Mouse (Mus musculus) cerebellum, postnatal 4 days (tissue): Measurements from ENCODE around the gene Add1.
"Not testable (repeated sequence)": the region's sequence is repeated elsewhere in the genome, so short reads cannot be mapped to it uniquely, and the experiment has no call there.

ENCODE experiments used
- DNase-seq, 2 experiments: peaks; one replicate each; pipeline ENCODE4 v3.0.0; 2022; ENCODE audit warnings: low spot score in 2 of 2, mixed read lengths in 1 of 2

The Add1 gene

GRCm38 (mm10) chr5:34550251-34550650 lies 23.2 kb upstream of the Add1 start:
- no peak for DNase-seq

GRCm38 (mm10) chr5:34551821-34552220 lies 21.6 kb upstream of the Add1 start:
- DNase-seq, result no peak

GRCm38 (mm10) chr5:34563854-34564253 lies 9.6 kb upstream of the Add1 start:
- no peak for DNase-seq

- no peak for DNase-seq
Observed at GRCm38 (mm10) chr5:34564291-34564690, 9.2 kb upstream of the Add1 start.

- DNase-seq, result no peak
Observed at GRCm38 (mm10) chr5:34565545-34566283, 7.8 kb upstream of the Add1 start.

- no peak for DNase-seq
Observed at GRCm38 (mm10) chr5:34571551-34571950, 1.9 kb upstream of the Add1 start.

- not testable (repeated sequence) for DNase-seq
Observed at GRCm38 (mm10) chr5:34572568-34572967, 896 bp upstream of the Add1 start.

GRCm38 (mm10) chr5:34574721-34575120 lies 1.3 kb downstream of the Add1 start:
- DNase-seq, result no peak

- DNase-seq, result no peak
Observed at GRCm38 (mm10) chr5:34576286-34576685, 2.8 kb downstream of the Add1 start.

GRCm38 (mm10) chr5:34578038-34578655 lies 4.7 kb downstream of the Add1 start:
- DNase-seq, result no peak

GRCm38 (mm10) chr5:34579377-34579776 lies 5.9 kb downstream of the Add1 start:
- no peak for DNase-seq

- not testable (repeated sequence) for DNase-seq
Observed at GRCm38 (mm10) chr5:34581671-34582313, 8.3 kb downstream of the Add1 start.

GRCm38 (mm10) chr5:34582314-34582675 lies 8.8 kb downstream of the Add1 start:
- no peak for DNase-seq

GRCm38 (mm10) chr5:34585216-34585615 lies 11.8 kb downstream of the Add1 start:
- DNase-seq, result no peak

- DNase-seq, result no peak
Observed at GRCm38 (mm10) chr5:34587881-34588280, 14.4 kb downstream of the Add1 start.

- DNase-seq, result no peak
Observed at GRCm38 (mm10) chr5:34590059-34590458, 16.6 kb downstream of the Add1 start.

GRCm38 (mm10) chr5:34590702-34591101 lies 17.2 kb downstream of the Add1 start:
- DNase-seq, result no peak

GRCm38 (mm10) chr5:34591388-34592004 lies 18.0 kb downstream of the Add1 start:
- DNase-seq, result no peak

- DNase-seq, result not testable (repeated sequence)
Observed at GRCm38 (mm10) chr5:34592224-34592623, 18.8 kb downstream of the Add1 start.

GRCm38 (mm10) chr5:34592666-34593065 lies 19.2 kb downstream of the Add1 start:
- no peak for DNase-seq

GRCm38 (mm10) chr5:34593202-34593727 lies 19.8 kb downstream of the Add1 start:
- no peak for DNase-seq

- DNase-seq, result no peak
Observed at GRCm38 (mm10) chr5:34604576-34604975, 31.1 kb downstream of the Add1 start.
